Mouse (Mus musculus) limb, embryonic 11.5 days (tissue): Measurements from ENCODE around the gene Asap2. TPM values are rescaled to one million over a fixed set of nuclear protein-coding genes. Genes with fewer than 3 reads are reported as not detected.

Source experiments
- ATAC-seq: fragments of 200-750 bp; cut with Nextera tagmentation; 2 replicates; pipeline ENCODE4 v1.8.0; 2017; ENCODE audit warnings: low read depth; ENCODE audit not compliant: insufficient number of reproducible peaks, low FRiP score, low TSS enrichment
- DNase-seq: peaks from one replicate; pipeline ENCODE4 v3.0.0-alpha.2; 2015; ENCODE audit warnings: low spot score
- H3K27ac ChIP-seq: fragments of 300-500 bp; sonication (generic); replicated peaks from 2 replicates; pipeline ENCODE4 v1.5.1; 2014; ENCODE audit warnings: low read depth, mild to moderate bottlenecking, low read length
- H3K27me3 ChIP-seq: fragments of 300-500 bp; sonication (generic); 2 replicates; pipeline ENCODE4 v1.6.1; 2014; ENCODE audit warnings: mild to moderate bottlenecking, low read length, mixed read lengths; ENCODE audit not compliant: control insufficient read depth, insufficient read depth
- H3K36me3 ChIP-seq: fragments of 300-500 bp; sonication (generic); 2 replicates; pipeline ENCODE4 v1.6.1; 2014; ENCODE audit warnings: mild to moderate bottlenecking, low read length, moderate library complexity, mixed read lengths; ENCODE audit not compliant: control insufficient read depth, insufficient read depth
- H3K4me1 ChIP-seq: fragments of 300-500 bp; sonication (generic); 2 replicates; pipeline ENCODE4 v1.6.1; 2014; ENCODE audit warnings: low read length, mixed read lengths; ENCODE audit not compliant: control insufficient read depth, insufficient read depth
- H3K4me2 ChIP-seq: fragments of 300-500 bp; sonication (generic); 2 replicates; pipeline ENCODE4 v1.6.1; 2014; ENCODE audit warnings: low read depth, mild to moderate bottlenecking, moderate library complexity; ENCODE audit not compliant: severe bottlenecking
- H3K4me3 ChIP-seq: fragments of 300-500 bp; sonication (generic); 2 replicates; pipeline ENCODE4 v1.5.1; 2014; ENCODE audit warnings: low read depth, low read length
- H3K9ac ChIP-seq: fragments of 300-500 bp; sonication (generic); 2 replicates; pipeline ENCODE4 v1.6.1; 2014; ENCODE audit warnings: mild to moderate bottlenecking, low read length
- H3K9me3 ChIP-seq: fragments of 300-500 bp; sonication (generic); 2 replicates; pipeline ENCODE4 v1.6.1; 2016; ENCODE audit warnings: low read length; ENCODE audit not compliant: control insufficient read depth
- WGBS: fragments of 180-500 bp; shearing (Covaris S2); extraction: QIAGEN DNeasy Blood & Tissue Kit; methylation state at CpG from one replicate; pipeline ENCODE4 v1.1.7; 2014; 5-methylcytosine and 5-hydroxymethylcytosine counted together
- polyA plus RNA-seq: library from polyadenylated mRNA; unstranded; fragments of >200 nt; fragmentation: Nextera tagmentation; extraction: Ambion mirVana; gene quantifications from 2 replicates; pipeline ENCODE4 v1.2.1, GENCODE M21; 2014

Gene Asap2
- polyA plus RNA-seq, 1 experiment from 2014 or later: 19.0 TPM

DNA sequence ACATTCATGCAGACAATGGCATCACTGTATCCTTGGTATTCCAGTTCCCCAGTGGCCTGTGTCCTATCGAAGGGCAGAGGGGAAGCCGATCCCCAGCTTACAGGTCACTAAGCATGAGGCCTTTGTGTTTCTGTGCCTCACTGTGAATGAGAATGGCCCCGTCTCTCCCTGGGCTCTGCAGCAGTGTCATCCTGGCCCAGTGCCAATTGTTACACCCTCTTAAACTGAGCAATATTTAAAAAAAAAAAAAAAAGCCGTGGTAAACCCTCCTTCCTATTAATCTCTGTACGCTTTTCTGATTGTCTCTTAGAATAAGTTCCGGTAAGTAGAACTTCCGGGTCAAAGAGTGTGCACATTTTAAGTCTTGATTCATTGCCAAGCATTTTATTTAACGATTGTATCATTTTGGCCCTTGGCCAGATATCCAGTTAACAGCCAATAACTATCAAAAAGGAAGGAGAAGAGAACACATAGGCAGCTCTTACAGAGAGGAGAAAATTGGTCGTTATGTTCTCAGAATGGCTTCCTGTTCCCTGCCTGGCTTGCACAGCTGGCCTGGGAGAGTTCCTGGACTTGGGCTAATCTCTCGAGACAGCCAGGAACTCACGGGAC is 214.5 kb downstream of the Asap2 start:
- no peak for ATAC-seq
- no peak for DNase-seq

DNA sequence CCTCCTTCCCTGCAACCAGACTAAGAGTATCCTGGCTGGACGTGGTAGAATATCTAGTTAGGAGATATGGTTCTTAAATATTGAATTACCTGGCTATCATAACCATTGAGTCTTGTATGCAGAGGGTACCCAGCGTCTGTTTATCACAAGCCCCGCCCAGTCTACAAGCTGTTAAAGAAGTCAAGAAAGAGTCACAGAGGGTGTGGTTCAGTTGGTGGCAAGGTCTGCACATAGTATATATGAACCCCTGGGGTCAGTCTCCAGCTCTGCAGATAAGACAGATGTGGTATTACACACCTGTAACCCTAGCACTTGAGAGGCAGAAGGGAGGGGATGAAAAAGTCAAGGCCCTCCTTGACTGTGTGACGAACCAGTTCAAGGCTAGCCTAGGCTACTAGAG is 215.5 kb downstream of the Asap2 start:
- WGBS: 89% methylated on average over 4 of the region's 4 CpGs
- H3K4me1 ChIP-seq: no peaks in the 10 kb centered on the region
- no peaks in the 10 kb centered on the region for H3K27me3 ChIP-seq
- no peak overlapping the region for H3K27ac ChIP-seq
- H3K9ac ChIP-seq: no peak overlapping the region
- DNase-seq (no peak), ATAC-seq (no peak)
- no peak overlapping the region for H3K4me2 ChIP-seq
- H3K4me3 ChIP-seq: no peak overlapping the region
- H3K9me3 ChIP-seq: no peaks in the 10 kb centered on the region
- peaks cover 10% of the 10 kb centered on the region; the same call in 1 of the 2 replicates for H3K36me3 ChIP-seq

More for the DNA sequence above, 214.5 kb downstream of the Asap2 start:
- Histone ChIP-seq H3K4me3 (no peak overlapping the region), H3K9me3 (no peaks in the 10 kb centered on the region), H3K27me3 (no peaks in the 10 kb centered on the region), H3K36me3 (peaks cover 10% of the 10 kb centered on the region; the same call in 1 of the 2 replicates), H3K27ac (no peak overlapping the region), H3K4me2 (no peak overlapping the region), H3K9ac (no peak overlapping the region), H3K4me1 (no peaks in the 10 kb centered on the region)
- 52% methylated on average over 11 of the region's 11 CpGs for WGBS

DNA sequence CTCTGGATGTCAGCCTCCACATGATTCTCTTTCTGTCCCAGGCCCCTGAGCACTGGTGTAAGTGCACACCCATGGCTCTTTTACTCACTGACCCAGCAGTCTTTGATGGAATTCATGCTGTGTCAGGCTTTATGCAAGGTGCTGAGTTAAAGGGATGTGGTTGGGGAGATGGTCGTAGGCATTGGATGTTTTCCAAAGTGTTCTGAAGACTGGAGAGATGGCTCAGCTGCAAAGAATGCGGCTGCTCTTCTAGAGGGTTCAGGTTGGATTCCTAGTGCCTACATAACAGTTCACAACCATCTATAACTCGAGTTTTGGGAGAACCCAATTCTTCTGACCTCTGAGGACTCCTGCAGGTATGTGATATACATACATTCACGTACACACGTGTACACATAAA is 217.2 kb downstream of the Asap2 start:
- no peak overlapping the region for H3K4me2 ChIP-seq
- H3K4me1 ChIP-seq: no peaks in the 10 kb centered on the region
- no peak overlapping the region for H3K9ac ChIP-seq
- no peaks in the 10 kb centered on the region for H3K9me3 ChIP-seq
- no peaks in the 10 kb centered on the region for H3K27me3 ChIP-seq
- ATAC-seq: no peak
- H3K4me3 ChIP-seq: no peak overlapping the region
- H3K27ac ChIP-seq: no peak overlapping the region
- WGBS: 92% methylated on average over 5 of the region's 5 CpGs
- DNase-seq: no peak
- H3K36me3 ChIP-seq: peaks cover 12% of the 10 kb centered on the region; the same call in 1 of the 2 replicates

DNA sequence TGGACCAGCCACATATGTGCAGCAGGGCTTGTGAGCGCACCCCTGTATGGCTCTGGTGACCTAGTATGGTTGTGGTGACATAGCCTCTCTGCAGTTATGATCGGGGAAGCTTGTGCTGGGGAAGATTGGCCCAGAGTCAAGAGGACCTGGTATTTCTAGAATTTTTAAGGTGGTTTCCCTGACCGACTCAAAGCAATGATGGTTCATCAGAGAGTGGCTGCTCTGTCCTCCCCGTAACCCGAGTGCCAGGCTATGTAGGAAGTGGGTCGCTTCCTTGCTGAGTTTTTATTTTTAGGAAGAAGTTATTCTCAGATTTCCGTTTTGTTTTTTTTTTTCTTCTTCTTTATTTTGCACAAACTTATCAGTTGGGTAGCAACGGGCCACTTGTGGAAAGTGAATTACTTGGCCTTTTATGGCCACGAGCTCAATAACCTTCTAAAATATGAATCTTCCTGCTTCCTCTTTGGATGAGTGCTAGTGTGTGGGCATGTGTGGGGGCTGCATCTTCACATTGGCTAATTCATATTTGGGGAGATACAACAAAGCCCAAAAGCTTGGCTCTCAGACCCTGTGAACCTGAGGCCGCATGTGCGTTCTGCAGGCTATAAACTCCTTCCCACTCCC is 218.0 kb downstream of the Asap2 start:
- ATAC-seq (no peak), DNase-seq (no peak)
- H3K27ac ChIP-seq: no peak overlapping the region
- no peaks in the 10 kb centered on the region for H3K9me3 ChIP-seq
- H3K27me3 ChIP-seq: no peaks in the 10 kb centered on the region
- WGBS: 88% methylated on average over 11 of the region's 11 CpGs
- no peak overlapping the region for H3K4me2 ChIP-seq
- H3K4me1 ChIP-seq: no peaks in the 10 kb centered on the region
- H3K9ac ChIP-seq: no peak overlapping the region
- H3K36me3 ChIP-seq: peaks cover 12% of the 10 kb centered on the region; the same call in 1 of the 2 replicates
- H3K4me3 ChIP-seq: no peak overlapping the region

DNA sequence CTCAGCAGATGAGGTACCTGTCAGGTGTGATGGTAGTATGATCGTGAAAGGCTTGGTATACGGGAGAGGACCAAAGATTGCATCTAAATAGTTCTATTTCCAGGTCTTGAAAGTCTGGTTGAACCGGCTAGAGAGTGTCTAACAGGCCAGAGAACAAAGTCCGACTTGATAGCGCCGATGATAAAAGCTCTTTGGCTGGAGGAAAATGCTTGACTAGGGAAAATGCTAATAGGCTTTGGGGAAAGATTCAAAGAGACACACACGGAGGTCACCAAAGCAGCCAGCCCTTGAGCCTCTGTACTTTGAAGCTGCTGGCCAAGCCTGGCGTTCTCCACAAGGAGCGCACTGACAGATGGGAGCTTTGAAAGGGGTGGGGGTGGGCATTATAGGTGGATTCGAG is 219.0 kb downstream of the Asap2 start:
- H3K27ac ChIP-seq: no peak overlapping the region
- 93% methylated on average over 10 of the region's 10 CpGs for WGBS
- H3K4me1 ChIP-seq: no peaks in the 10 kb centered on the region
- DNase-seq (no peak), ATAC-seq (no peak)
- no peak overlapping the region for H3K4me2 ChIP-seq
- no peaks in the 10 kb centered on the region for H3K27me3 ChIP-seq
- no peak overlapping the region for H3K9ac ChIP-seq
- H3K36me3 ChIP-seq: peaks cover 15% of the 10 kb centered on the region; the same call in 1 of the 2 replicates
- no peak overlapping the region for H3K4me3 ChIP-seq
- H3K9me3 ChIP-seq: no peaks in the 10 kb centered on the region

DNA sequence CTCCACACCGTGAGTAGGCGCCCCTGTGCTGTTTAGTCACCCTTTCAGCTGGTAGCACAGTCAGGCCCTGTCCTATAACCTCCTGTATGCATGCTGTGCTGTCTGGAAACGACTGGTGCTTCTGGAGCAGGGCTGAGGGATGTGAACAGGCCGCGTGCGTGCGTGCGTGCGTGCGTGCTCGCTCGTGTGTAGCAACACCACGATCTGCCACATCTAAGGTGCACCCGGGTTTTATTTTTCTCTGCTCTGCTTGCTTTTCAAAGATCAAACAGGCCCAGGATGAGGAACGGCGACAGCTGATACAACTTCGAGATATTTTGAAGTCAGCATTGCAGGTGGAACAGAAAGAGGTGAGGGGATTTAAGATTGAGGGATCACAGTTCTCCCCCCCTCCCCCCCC is 222.6 kb downstream of the Asap2 start:
- no peak overlapping the region for H3K9ac ChIP-seq
- no peak overlapping the region for H3K4me2 ChIP-seq
- H3K4me1 ChIP-seq: no peaks in the 10 kb centered on the region
- DNase-seq: no peak
- ATAC-seq: no peak
- no peaks in the 10 kb centered on the region for H3K9me3 ChIP-seq
- H3K27ac ChIP-seq: no peak overlapping the region
- no peak overlapping the region for H3K4me3 ChIP-seq
- H3K27me3 ChIP-seq: no peaks in the 10 kb centered on the region
- peaks cover 10% of the 10 kb centered on the region; the same call in 1 of the 2 replicates for H3K36me3 ChIP-seq
- 93% methylated on average over 17 of the region's 17 CpGs for WGBS

DNA sequence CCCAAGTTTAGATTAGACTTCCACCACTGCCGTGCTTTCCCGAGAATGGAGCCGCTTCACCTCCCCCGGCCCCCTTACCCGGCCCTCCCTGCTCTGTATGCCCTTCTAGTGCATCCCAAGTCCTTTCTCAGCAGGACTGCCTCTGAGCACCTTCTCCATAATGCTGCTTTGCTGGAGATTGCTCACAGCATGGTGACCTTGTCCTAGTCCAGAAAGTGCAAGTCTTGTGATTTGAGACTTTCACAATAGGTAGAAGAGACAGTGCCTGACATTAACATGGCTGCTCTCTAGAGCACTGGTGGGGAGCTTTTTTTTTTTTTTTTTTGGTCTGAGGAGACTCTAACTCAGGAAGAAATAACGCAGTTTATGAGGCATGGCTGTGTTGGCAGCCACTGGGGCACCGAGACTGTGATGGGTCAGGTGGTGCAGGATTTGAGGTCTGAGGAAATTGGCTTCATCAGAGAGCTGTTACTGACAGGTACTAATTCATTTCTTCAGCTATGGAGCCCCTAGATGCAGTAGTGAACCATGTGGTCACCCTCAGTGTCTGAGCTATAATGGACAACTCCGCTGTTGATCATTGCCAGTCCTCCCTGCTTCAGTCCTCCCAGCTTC is 224.4 kb downstream of the Asap2 start:
- H3K27ac ChIP-seq: no peak overlapping the region
- DNase-seq (no peak), ATAC-seq (no peak)
- no peaks in the 10 kb centered on the region for H3K9me3 ChIP-seq
- H3K4me3 ChIP-seq: no peak overlapping the region
- no peak overlapping the region for H3K4me2 ChIP-seq
- no peak overlapping the region for H3K9ac ChIP-seq
- peaks cover 7% of the 10 kb centered on the region; the same call in 1 of the 2 replicates for H3K36me3 ChIP-seq
- H3K27me3 ChIP-seq: no peaks in the 10 kb centered on the region
- H3K4me1 ChIP-seq: no peaks in the 10 kb centered on the region
- WGBS: 92% methylated on average over 8 of the region's 8 CpGs

DNA sequence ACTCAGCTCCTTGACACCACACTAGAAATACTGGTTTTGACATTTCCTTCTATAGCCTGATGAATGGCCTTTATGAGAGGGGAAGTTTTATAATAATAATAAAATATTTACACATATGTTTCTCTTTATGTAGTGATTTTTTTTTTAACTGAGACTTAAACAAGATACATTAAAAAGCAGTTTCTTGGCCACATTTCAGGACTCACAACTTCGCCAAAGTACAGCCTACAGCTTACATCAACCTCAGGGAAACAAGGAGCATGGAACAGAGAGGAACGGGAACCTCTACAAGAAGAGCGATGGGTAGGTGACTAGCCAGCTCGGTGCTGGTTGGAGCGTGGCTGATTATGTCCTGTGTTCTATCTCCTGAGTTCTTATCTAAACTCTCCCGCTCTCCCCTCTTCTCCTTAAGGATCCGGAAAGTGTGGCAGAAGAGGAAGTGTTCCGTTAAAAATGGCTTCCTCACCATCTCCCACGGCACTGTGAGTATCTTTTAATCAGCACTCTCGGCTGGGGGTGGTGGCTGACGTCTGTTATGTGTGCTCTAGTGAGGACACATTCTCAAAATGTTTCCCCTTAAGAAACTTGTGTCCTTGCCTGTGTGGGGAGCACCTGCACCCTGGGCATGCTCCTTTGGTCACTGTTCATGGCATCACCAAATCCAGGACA is 227.7 kb downstream of the Asap2 start:
- H3K4me2 ChIP-seq: no peak overlapping the region
- DNase-seq (no peak), ATAC-seq (no peak)
- no peaks in the 10 kb centered on the region for H3K4me1 ChIP-seq
- 87% methylated on average over 11 of the region's 11 CpGs for WGBS
- no peak overlapping the region for H3K4me3 ChIP-seq
- H3K9ac ChIP-seq: no peak overlapping the region
- peaks cover 5% of the 10 kb centered on the region; the same call in 1 of the 2 replicates for H3K36me3 ChIP-seq
- no peaks in the 10 kb centered on the region for H3K9me3 ChIP-seq
- H3K27ac ChIP-seq: no peak overlapping the region
- H3K27me3 ChIP-seq: no peaks in the 10 kb centered on the region
